Mouse (Mus musculus): ENCODE data around the gene Plch2. TPM values are rescaled to one million over a fixed set of nuclear protein-coding genes. Genes with fewer than 3 reads are reported as not detected.

Gene Plch2
- polyA plus RNA-seq, 1 experiment: not detected

GRCm38 (mm10) chr4:155018601-155019335, 37.8 kb downstream of the Plch2 start:
- Histone ChIP-seq H3K4me1 (ENCODE audit: control insufficient read depth) (peaks cover 5% of the 10 kb centered on the region), H3K9me3 (ENCODE audit: control insufficient read depth, low read length) (no peaks in the 10 kb centered on the region), H3K27me3 (ENCODE audit: control insufficient read depth) (peaks cover 10% of the 10 kb centered on the region), H3K36me3 (ENCODE audit: control insufficient read depth) (no peaks in the 10 kb centered on the region), H3K4me3 (replicated peaks) (no peak overlapping the region)
- no peak for TF ChIP-seq GATA1 (IDR thresholded peaks at IDR 0.05; ENCODE audit: low read length)
- TF ChIP-seq TAL1 (IDR thresholded peaks at IDR 0.05; ENCODE audit: low read length): no peak

DNA sequence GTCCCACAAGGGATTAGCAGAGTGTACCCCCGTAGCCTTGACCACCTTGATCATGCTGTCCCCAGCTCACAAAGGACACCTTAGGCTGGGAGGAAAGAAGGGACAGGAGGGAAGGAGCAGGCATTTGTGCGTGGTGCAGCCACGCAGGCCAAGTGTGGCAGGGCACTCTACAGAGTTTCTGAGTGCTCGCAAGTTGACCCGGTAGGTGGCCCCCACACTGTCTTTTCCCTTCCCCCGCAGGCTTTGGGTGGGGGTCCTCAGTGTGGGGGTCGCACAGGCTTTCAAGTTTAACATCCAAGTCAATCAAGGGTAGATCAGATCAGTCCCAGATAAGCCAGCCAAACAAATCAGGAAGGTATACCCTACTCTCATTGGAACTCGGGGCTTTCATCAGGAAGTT, 38.5 kb downstream of the Plch2 start:
- no peak overlapping the region for H3K4me3 ChIP-seq (replicated peaks)
- H3K9me3 ChIP-seq (ENCODE audit: control insufficient read depth, low read length): no peaks in the 10 kb centered on the region
- H3K27me3 ChIP-seq (ENCODE audit: control insufficient read depth): peaks cover 10% of the 10 kb centered on the region
- no peaks in the 10 kb centered on the region for H3K36me3 ChIP-seq (ENCODE audit: control insufficient read depth)
- H3K4me1 ChIP-seq (ENCODE audit: control insufficient read depth): peaks cover 5% of the 10 kb centered on the region
- TF ChIP-seq TAL1 (IDR thresholded peaks at IDR 0.05; ENCODE audit: low read length): no peak
- no peak for TF ChIP-seq GATA1 (IDR thresholded peaks at IDR 0.05; ENCODE audit: low read length)

DNA sequence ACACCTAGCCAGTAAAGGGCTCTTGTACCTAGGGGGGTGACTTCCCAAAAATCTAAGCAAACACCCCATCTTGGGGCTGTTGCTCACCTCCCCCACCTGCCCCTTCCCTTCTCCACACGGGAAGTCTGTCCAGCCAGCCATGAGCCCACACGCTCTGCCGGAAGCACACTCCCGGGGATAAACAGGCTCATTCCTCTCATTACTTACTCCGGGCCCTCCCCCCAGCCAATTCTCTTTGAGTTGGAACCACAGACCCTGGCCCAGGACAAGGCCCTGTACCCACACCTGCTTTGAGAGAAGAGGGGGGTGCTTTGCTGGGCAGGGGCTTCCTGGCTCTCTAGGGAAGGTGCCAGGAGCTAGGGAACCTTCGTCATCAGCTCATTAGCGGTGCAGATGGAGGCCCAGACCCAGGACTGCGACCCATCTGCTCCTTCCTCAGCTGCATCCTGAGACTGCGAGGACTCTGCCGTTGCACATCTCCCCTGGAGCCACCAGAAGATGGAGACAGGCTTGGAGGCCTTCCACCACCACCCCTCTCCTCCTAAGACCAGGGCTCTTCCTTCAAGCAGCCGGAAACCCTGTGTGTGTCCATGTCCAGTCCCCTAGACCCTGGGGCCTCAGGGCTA, 39.2 kb downstream of the Plch2 start:
- Histone ChIP-seq H3K9me3 (ENCODE audit: control insufficient read depth, low read length) (no peaks in the 10 kb centered on the region), H3K27me3 (ENCODE audit: control insufficient read depth) (peaks cover 10% of the 10 kb centered on the region)

DNA sequence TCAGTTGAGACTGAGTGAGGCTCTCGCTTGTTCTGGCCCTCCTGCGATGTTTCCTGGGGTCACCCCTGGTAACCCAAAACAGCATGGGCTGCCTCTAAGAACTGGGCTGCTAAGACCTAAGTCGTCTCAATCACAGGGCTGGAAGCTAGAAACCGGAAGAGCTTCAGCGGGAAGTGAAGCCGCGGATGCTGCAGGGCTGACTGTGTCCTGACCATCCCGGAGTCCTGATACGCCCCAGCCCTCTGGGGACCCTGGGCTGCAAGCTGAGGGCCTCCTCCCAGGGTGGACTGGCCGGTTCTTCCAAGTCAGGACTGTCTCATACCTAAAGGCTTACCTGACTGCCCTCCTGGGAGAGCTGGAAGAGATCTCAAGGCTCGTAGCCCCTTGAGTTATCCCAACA, 39.8 kb downstream of the Plch2 start:
- TF ChIP-seq TAL1 (IDR thresholded peaks at IDR 0.05; ENCODE audit: low read length): no peak
- TF ChIP-seq GATA1 (IDR thresholded peaks at IDR 0.05; ENCODE audit: low read length): no peak
- H3K4me1 ChIP-seq (ENCODE audit: control insufficient read depth): peaks cover 5% of the 10 kb centered on the region
- H3K27me3 ChIP-seq (ENCODE audit: control insufficient read depth): peaks cover 10% of the 10 kb centered on the region
- H3K4me3 ChIP-seq (replicated peaks): no peak overlapping the region
- H3K36me3 ChIP-seq (ENCODE audit: control insufficient read depth): no peaks in the 10 kb centered on the region
- H3K9me3 ChIP-seq (ENCODE audit: control insufficient read depth, low read length): no peaks in the 10 kb centered on the region

More for the DNA sequence above, 39.2 kb downstream of the Plch2 start:
- Histone ChIP-seq H3K4me1 (ENCODE audit: control insufficient read depth) (peaks cover 5% of the 10 kb centered on the region), H3K4me3 (replicated peaks) (no peak overlapping the region), H3K36me3 (ENCODE audit: control insufficient read depth) (no peaks in the 10 kb centered on the region)
- TF ChIP-seq TAL1 (IDR thresholded peaks at IDR 0.05; ENCODE audit: low read length) (no peak), GATA1 (IDR thresholded peaks at IDR 0.05; ENCODE audit: low read length) (no peak)

GRCm38 (mm10) chr4:155015550-155015949, 41.0 kb downstream of the Plch2 start:
- Histone ChIP-seq H3K36me3 (ENCODE audit: control insufficient read depth) (no peaks in the 10 kb centered on the region), H3K27me3 (ENCODE audit: control insufficient read depth) (peaks cover 10% of the 10 kb centered on the region), H3K4me1 (ENCODE audit: control insufficient read depth) (peaks cover 5% of the 10 kb centered on the region), H3K9me3 (ENCODE audit: control insufficient read depth, low read length) (no peaks in the 10 kb centered on the region), H3K4me3 (replicated peaks) (no peak overlapping the region)
- no peak for TF ChIP-seq TAL1 (IDR thresholded peaks at IDR 0.05; ENCODE audit: low read length)
- TF ChIP-seq GATA1 (IDR thresholded peaks at IDR 0.05; ENCODE audit: low read length): no peak

- Histone ChIP-seq H3K36me3 (ENCODE audit: control insufficient read depth) (no peaks in the 10 kb centered on the region), H3K9me3 (ENCODE audit: control insufficient read depth, low read length) (no peaks in the 10 kb centered on the region), H3K4me3 (replicated peaks) (no peak overlapping the region), H3K4me1 (ENCODE audit: control insufficient read depth) (peaks cover 5% of the 10 kb centered on the region), H3K27me3 (ENCODE audit: control insufficient read depth) (peaks cover 8% of the 10 kb centered on the region)
- TF ChIP-seq TAL1 (IDR thresholded peaks at IDR 0.05; ENCODE audit: low read length) (no peak), GATA1 (IDR thresholded peaks at IDR 0.05; ENCODE audit: low read length) (no peak)
Observed at GRCm38 (mm10) chr4:155014791-155015190, 41.8 kb downstream of the Plch2 start.

DNA sequence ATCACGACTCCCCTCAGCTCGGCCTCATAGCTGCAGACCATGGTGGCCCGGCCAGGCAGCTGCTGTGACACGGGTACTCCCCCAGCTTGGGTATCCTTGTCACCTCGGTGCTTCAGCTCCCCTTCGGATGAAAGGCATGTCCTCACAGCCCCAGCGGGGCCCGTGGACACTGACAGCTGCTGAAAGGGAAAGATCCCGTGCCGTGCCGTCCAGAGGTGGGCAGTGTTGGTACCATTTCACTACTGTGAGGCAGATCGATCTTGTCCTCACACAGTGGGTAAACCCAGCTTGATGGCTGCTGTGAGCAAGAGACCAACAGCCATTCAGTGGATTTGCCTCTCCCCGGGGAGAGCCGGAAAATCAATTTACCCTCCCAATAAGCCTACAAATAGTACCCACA, 42.3 kb downstream of the Plch2 start:
- TF ChIP-seq TAL1 (IDR thresholded peaks at IDR 0.05; ENCODE audit: low read length) (no peak), GATA1 (IDR thresholded peaks at IDR 0.05; ENCODE audit: low read length) (no peak)

DNA sequence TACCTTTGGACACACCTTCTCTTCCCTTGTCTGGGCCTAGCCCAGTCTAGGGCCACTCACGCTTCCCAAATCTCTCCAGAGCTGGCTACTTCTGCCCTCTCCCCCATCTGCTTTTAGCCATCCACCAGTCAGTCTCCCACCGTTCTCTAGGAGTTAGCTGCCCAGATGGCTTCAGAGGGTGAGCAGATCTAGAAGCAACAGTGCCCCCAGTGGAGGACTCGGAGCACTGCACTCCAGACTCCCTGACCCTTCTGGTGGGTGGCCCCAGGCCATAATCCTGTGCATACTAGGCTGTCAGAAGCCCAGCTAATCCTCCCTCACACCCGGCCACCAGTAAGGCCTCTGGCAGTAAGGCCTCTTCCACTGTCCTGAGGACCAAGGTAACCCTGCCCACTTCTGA, 43.8 kb downstream of the Plch2 start:
- no peak for TF ChIP-seq TAL1 (IDR thresholded peaks at IDR 0.05; ENCODE audit: low read length)
- H3K27me3 ChIP-seq (ENCODE audit: control insufficient read depth): peaks cover 5% of the 10 kb centered on the region
- H3K9me3 ChIP-seq (ENCODE audit: control insufficient read depth, low read length): no peaks in the 10 kb centered on the region
- no peaks in the 10 kb centered on the region for H3K4me1 ChIP-seq (ENCODE audit: control insufficient read depth)
- H3K4me3 ChIP-seq (replicated peaks): no peak overlapping the region
- H3K36me3 ChIP-seq (ENCODE audit: control insufficient read depth): no peaks in the 10 kb centered on the region

More for the DNA sequence above, 42.3 kb downstream of the Plch2 start:
- Histone ChIP-seq H3K4me1 (ENCODE audit: control insufficient read depth) (peaks cover 4% of the 10 kb centered on the region), H3K27me3 (ENCODE audit: control insufficient read depth) (peaks cover 7% of the 10 kb centered on the region), H3K9me3 (ENCODE audit: control insufficient read depth, low read length) (no peaks in the 10 kb centered on the region), H3K36me3 (ENCODE audit: control insufficient read depth) (no peaks in the 10 kb centered on the region), H3K4me3 (replicated peaks) (no peak overlapping the region)

DNA sequence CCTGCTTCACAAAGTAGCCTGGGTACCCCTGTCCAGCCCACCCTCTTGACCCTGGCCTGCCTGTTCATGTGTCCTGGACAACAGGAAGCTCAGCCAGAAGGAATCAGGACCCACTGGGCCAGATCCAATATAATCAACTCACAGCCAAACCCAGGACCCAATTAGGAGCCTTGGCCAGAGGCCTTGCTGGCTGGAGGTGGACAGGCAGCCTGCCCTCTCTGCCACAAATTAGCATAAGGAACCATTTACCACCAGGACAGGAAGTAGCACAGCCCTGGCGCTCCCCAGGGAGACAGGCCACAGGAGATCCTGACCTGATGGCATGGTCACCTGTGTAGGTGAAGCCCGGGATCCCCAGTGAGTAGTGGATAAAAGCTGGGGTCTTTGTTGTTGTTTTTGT, 44.5 kb downstream of the Plch2 start:
- Histone ChIP-seq H3K27me3 (ENCODE audit: control insufficient read depth) (no peaks in the 10 kb centered on the region; the same call in 1 of the 2 replicates), H3K4me3 (replicated peaks) (no peak overlapping the region), H3K36me3 (ENCODE audit: control insufficient read depth) (no peaks in the 10 kb centered on the region), H3K4me1 (ENCODE audit: control insufficient read depth) (no peaks in the 10 kb centered on the region), H3K9me3 (ENCODE audit: control insufficient read depth, low read length) (no peaks in the 10 kb centered on the region)
- TF ChIP-seq GATA1 (IDR thresholded peaks at IDR 0.05; ENCODE audit: low read length) (no peak), TAL1 (IDR thresholded peaks at IDR 0.05; ENCODE audit: low read length) (no peak)

Data from erythroblast, embryonic 14.5 days (primary cell).